Mouse (Mus musculus): Measurements from ENCODE around the gene Lifr. TPM values are rescaled to one million over a fixed set of nuclear protein-coding genes. Genes with fewer than 3 reads are reported as not detected.

Gene Lifr
- total and polyA plus RNA-seq, 3 experiments = 18.5 to 52.2 (median 31.3) TPM

- no peak for DNase-seq
Measured at GRCm38 (mm10) chr15:7128627-7129126, 38.3 kb downstream of the Lifr start.

- DNase-seq = peak; percentile 97
Measured at GRCm38 (mm10) chr15:7129127-7129943, 38.9 kb downstream of the Lifr start.

GRCm38 (mm10) chr15:7129944-7130287 lies 39.5 kb downstream of the Lifr start:
- no peak for DNase-seq

- no peak for DNase-seq
Measured at GRCm38 (mm10) chr15:7130691-7131225, 40.3 kb downstream of the Lifr start.

- peak; percentile 18 for DNase-seq
Measured at GRCm38 (mm10) chr15:7132741-7133140, 42.3 kb downstream of the Lifr start.

GRCm38 (mm10) chr15:7134454-7135052 lies 44.1 kb downstream of the Lifr start:
- DNase-seq = peak; percentile 25

- DNase-seq = no peak
Measured at GRCm38 (mm10) chr15:7135982-7136562, 45.7 kb downstream of the Lifr start.

- no peak for DNase-seq
Measured at GRCm38 (mm10) chr15:7136912-7137311, 46.5 kb downstream of the Lifr start.

GRCm38 (mm10) chr15:7137607-7138006 lies 47.2 kb downstream of the Lifr start:
- DNase-seq = peak; percentile 59

GRCm38 (mm10) chr15:7138471-7138870 lies 48.1 kb downstream of the Lifr start:
- peak; percentile 62 for DNase-seq

- DNase-seq = no peak
Measured at GRCm38 (mm10) chr15:7140322-7140721, 49.9 kb downstream of the Lifr start.

- DNase-seq = no peak
Measured at GRCm38 (mm10) chr15:7141246-7141645, 50.8 kb downstream of the Lifr start.

GRCm38 (mm10) chr15:7143689-7144170 lies 53.3 kb downstream of the Lifr start:
- no peak for DNase-seq

GRCm38 (mm10) chr15:7144542-7144941 lies 54.1 kb downstream of the Lifr start:
- no peak for DNase-seq

GRCm38 (mm10) chr15:7144942-7145341 lies 54.5 kb downstream of the Lifr start:
- no peak for DNase-seq

GRCm38 (mm10) chr15:7145555-7145954 lies 55.1 kb downstream of the Lifr start:
- DNase-seq = no peak

GRCm38 (mm10) chr15:7146529-7146928 lies 56.1 kb downstream of the Lifr start:
- no peak for DNase-seq

- no peak for DNase-seq
Measured at GRCm38 (mm10) chr15:7149796-7150195, 59.4 kb downstream of the Lifr start.

- no peak for DNase-seq
Measured at GRCm38 (mm10) chr15:7150591-7150990, 60.2 kb downstream of the Lifr start.

- DNase-seq = no peak
Measured at GRCm38 (mm10) chr15:7152116-7152760, 61.8 kb downstream of the Lifr start.

GRCm38 (mm10) chr15:7154010-7154736 lies 63.8 kb downstream of the Lifr start:
- DNase-seq = no peak

GRCm38 (mm10) chr15:7154737-7155090 lies 64.3 kb downstream of the Lifr start:
- peak; percentile 48 for DNase-seq

All from adrenal gland, adult 2 months (tissue).